Mouse (Mus musculus) stomach, embryonic 16.5 days (tissue): ENCODE measurements around the gene Gm21698. TPM values are rescaled to one million over a fixed set of nuclear protein-coding genes. Genes with fewer than 3 reads are reported as not detected.
"Not testable (repeated sequence)": the region's sequence is repeated elsewhere in the genome, so short reads cannot be mapped to it uniquely, and the experiment has no call there.

Experiments
- ATAC-seq: fragments of 200-750 bp; cut with Nextera tagmentation; 2 replicates; pipeline ENCODE4 v1.8.0; 2017; ENCODE audit warnings: moderate number of reproducible peaks, moderate TSS enrichment; ENCODE audit not compliant: insufficient read depth, low FRiP score
- H3K27ac ChIP-seq: fragments of 300-500 bp; sonication (generic); 2 replicates; pipeline ENCODE4 v1.5.1; 2014; ENCODE audit warnings: low read length
- H3K27me3 ChIP-seq: fragments of 300-500 bp; sonication (generic); 2 replicates; pipeline ENCODE4 v1.6.1; 2014; ENCODE audit warnings: low read length, control low read depth, mixed read lengths; ENCODE audit not compliant: control insufficient read depth, insufficient read depth
- H3K36me3 ChIP-seq: fragments of 300-500 bp; sonication (generic); 2 replicates; pipeline ENCODE4 v1.6.1; 2014; ENCODE audit warnings: low read length; ENCODE audit not compliant: control insufficient read depth, insufficient read depth
- H3K4me1 ChIP-seq: fragments of 300-500 bp; sonication (generic); 2 replicates; pipeline ENCODE4 v1.6.1; 2014; ENCODE audit warnings: low read length, control low read depth, mixed read lengths; ENCODE audit not compliant: control insufficient read depth, insufficient read depth
- H3K4me2 ChIP-seq: fragments of 300-500 bp; sonication (generic); 2 replicates; pipeline ENCODE4 v1.6.1; 2014; ENCODE audit warnings: low read depth, low read length, mixed read lengths
- H3K4me3 ChIP-seq: fragments of 300-500 bp; sonication (generic); replicated peaks from 2 replicates; pipeline ENCODE4 v1.5.1; 2014; ENCODE audit warnings: mild to moderate bottlenecking, low read length
- H3K9ac ChIP-seq: fragments of 300-500 bp; sonication (generic); 2 replicates; pipeline ENCODE4 v1.6.1; 2014; ENCODE audit warnings: low read length
- H3K9me3 ChIP-seq: fragments of 300-500 bp; sonication (generic); replicated peaks from 2 replicates; pipeline ENCODE4 v1.6.1; 2016; ENCODE audit warnings: low read length, control low read depth; ENCODE audit not compliant: control insufficient read depth
- WGBS: fragments of 180-500 bp; shearing (Covaris S2); extraction: QIAGEN DNeasy Blood & Tissue Kit; methylation state at CpG from one replicate; pipeline ENCODE4 v1.1.7; 2014; 5-methylcytosine and 5-hydroxymethylcytosine counted together
- polyA plus RNA-seq: library from polyadenylated mRNA; unstranded; fragments of >200 nt; fragmentation: Nextera tagmentation; extraction: Ambion mirVana; gene quantifications from 2 replicates; pipeline ENCODE4 v1.2.1, GENCODE M21; 2015

Gm21698 gene
- 0.09 and 0.16 TPM in 2 replicates for polyA plus RNA-seq

DNA sequence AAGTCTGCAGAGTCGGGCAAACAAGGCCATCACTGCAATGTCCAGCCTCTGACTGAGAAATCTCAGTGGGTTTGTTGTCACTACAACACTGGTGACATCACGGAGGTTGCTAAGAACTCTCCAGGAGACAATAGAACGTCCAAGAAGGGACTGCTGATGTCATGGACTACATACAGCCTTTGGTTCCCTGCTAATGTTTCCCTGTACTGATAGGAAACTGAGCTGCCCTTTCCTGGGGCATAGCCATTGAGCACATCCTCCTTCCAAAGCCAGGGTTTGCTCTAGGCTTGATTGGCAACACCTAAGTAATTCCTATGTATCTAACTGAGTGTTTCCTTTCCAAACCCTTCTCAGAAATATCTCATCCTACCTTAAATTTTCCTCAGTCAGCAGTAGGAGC, at the start of gene Gm21698:
Gm21698 (minus strand) TSS at position 101 of the 400 bp plus-strand sequence.
- not testable (repeated sequence) for H3K36me3 ChIP-seq, H3K4me3 ChIP-seq, H3K27ac ChIP-seq, H3K9me3 ChIP-seq, H3K4me2 ChIP-seq, ATAC-seq, H3K9ac ChIP-seq, H3K4me1 ChIP-seq, H3K27me3 ChIP-seq
- no CpG with 5 or more reads among the region's 3 CpGs for WGBS

GRCm38 (mm10) chr5:26022816-26023215, 34.4 kb upstream of the Gm21698 start, which contains the start of gene Gm5862:
Gm5862 (minus strand) TSS chr5:26022916.
- not testable (repeated sequence) for H3K36me3 ChIP-seq, ATAC-seq, H3K4me1 ChIP-seq, H3K9ac ChIP-seq, H3K4me3 ChIP-seq, H3K27ac ChIP-seq, H3K27me3 ChIP-seq, H3K4me2 ChIP-seq, H3K9me3 ChIP-seq
- WGBS = no CpG with 5 or more reads among the region's 3 CpGs

DNA sequence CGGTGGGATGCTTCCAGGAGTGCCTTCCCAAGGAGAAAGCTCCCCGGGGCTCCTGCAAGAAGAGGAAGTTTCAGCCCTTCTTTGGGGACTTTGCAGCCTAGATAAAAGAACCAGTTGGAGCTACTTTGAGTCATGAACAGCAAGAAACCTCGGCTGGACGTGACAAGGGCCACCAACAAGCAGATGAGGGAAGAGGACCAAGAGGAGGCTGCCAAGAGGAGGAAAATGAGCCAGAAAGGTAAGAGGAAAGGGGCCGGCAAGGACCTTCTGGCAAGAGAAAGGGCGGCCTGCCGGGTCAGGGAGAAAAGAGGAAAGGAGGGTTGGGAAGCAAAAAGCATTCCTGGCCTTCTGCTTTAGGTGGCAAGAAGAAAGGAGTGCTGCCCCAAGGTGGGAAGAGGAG, 19.2 kb upstream of the Gm21698 start:
- H3K4me1 ChIP-seq, H3K27me3 ChIP-seq, H3K9ac ChIP-seq, H3K36me3 ChIP-seq, H3K4me3 ChIP-seq, H3K27ac ChIP-seq, H3K9me3 ChIP-seq, H3K4me2 ChIP-seq: not testable (repeated sequence)
- ATAC-seq = 0 out of 2 replicates have a peak, but pooled peaks have one; percentile 7
- 59% methylated on average over 6 of the region's 7 CpGs for WGBS

GRCm38 (mm10) chr5:26006937-26007695, 18.7 kb upstream of the Gm21698 start:
- H3K9me3 ChIP-seq, H3K27me3 ChIP-seq, H3K4me1 ChIP-seq, H3K27ac ChIP-seq, H3K36me3 ChIP-seq, H3K9ac ChIP-seq: not testable (repeated sequence)
- ATAC-seq = peak; percentile 82
- WGBS = 13% methylated on average over 44 of the region's 45 CpGs
- H3K4me2 ChIP-seq = peak overlapping the region; percentile 43
- peak overlapping the region; percentile 26 for H3K4me3 ChIP-seq

GRCm38 (mm10) chr5:26004698-26005097, 16.2 kb upstream of the Gm21698 start, which contains the start of gene Gm1979:
Gm1979 (minus strand) TSS chr5:26004798.
- not testable (repeated sequence) for H3K4me1 ChIP-seq, H3K36me3 ChIP-seq, H3K9ac ChIP-seq, H3K27me3 ChIP-seq, H3K27ac ChIP-seq, H3K4me2 ChIP-seq, H3K9me3 ChIP-seq, H3K4me3 ChIP-seq, ATAC-seq
- 92% methylated on average over 1 of the region's 2 CpGs for WGBS

DNA sequence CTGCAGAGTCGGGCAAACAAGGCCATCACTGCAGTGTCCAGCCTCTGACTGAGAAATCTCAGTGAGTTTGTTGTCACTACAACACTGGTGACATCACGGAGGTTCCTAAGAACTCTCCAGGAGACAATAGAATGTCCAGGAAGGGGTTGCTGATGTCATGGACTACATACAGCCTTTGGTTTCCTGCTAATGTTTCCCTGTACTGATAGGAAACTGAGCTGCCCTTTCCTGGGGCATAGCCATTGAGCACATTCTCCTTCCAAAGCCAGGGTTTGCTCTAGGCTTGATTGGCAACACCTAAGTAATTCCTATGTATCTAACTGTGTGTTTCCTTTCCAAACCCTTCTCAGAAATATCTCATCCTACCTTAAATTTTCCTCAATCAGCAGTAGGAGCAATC, 15.9 kb downstream of the Gm21698 start, which contains the start of gene Gm21680:
Gm21680 (minus strand) TSS at position 101 of the 400 bp plus-strand sequence.
- not testable (repeated sequence) for H3K4me2 ChIP-seq, H3K27me3 ChIP-seq, H3K4me3 ChIP-seq, H3K9ac ChIP-seq, H3K4me1 ChIP-seq, ATAC-seq, H3K9me3 ChIP-seq, H3K27ac ChIP-seq, H3K36me3 ChIP-seq
- no CpG with 5 or more reads among the region's 2 CpGs for WGBS

- not testable (repeated sequence) for H3K27ac ChIP-seq, H3K9me3 ChIP-seq, H3K27me3 ChIP-seq, H3K9ac ChIP-seq, H3K36me3 ChIP-seq, H3K4me1 ChIP-seq
- 44% methylated on average over 16 of the region's 17 CpGs for WGBS
- Histone ChIP-seq H3K4me3 (peak overlapping the region; percentile 14), H3K4me2 (peak overlapping the region; percentile 32; the same call in 1 of the 2 replicates)
- 0 out of 2 replicates have a peak, but pooled peaks have one; percentile 17 for ATAC-seq
Observed at GRCm38 (mm10) chr5:25957050-25957449, 31.4 kb downstream of the Gm21698 start.

DNA sequence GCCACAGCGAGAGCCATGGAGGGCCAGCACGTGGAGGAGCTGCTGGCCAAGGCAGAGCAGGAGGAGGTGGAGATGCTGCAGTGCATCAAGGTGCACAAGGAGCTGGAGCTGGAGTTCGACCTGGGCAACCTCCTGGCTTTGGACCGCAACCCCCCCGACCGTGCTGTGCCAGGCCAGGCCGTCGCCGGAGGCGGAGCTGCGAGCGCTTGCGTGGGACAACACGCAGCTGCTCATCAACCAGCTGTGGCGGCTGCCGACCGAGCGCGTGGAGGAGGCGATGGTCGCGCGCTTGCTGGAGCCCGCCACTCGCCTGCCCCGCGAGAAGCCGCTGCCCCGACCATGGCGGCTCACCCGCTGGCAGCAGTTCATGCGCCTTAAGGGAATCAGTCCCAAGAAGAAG, 31.8 kb downstream of the Gm21698 start:
- peak overlapping the region; percentile 14 for H3K4me3 ChIP-seq
- not testable (repeated sequence) for H3K27me3 ChIP-seq, H3K27ac ChIP-seq, H3K4me1 ChIP-seq, H3K9me3 ChIP-seq, H3K36me3 ChIP-seq, H3K9ac ChIP-seq
- 20% methylated on average over 30 of the region's 32 CpGs for WGBS
- peak overlapping the region; percentile 32 for H3K4me2 ChIP-seq
- peak; percentile 56; the same call in 1 of the 2 replicates for ATAC-seq

- H3K4me3 ChIP-seq, ATAC-seq, H3K9ac ChIP-seq, H3K4me2 ChIP-seq, H3K9me3 ChIP-seq, H3K36me3 ChIP-seq, H3K27ac ChIP-seq, H3K27me3 ChIP-seq, H3K4me1 ChIP-seq: not testable (repeated sequence)
- 69% methylated on average over 2 of the region's 2 CpGs for WGBS
Observed at GRCm38 (mm10) chr5:25954317-25954716, 34.1 kb downstream of the Gm21698 start, which contains the start of gene Gm21671. Gm21671 (minus strand) TSS chr5:25954417.
